10 mouse cellular contexts compared by ENCODE assay signal in the genomic region with DNA sequence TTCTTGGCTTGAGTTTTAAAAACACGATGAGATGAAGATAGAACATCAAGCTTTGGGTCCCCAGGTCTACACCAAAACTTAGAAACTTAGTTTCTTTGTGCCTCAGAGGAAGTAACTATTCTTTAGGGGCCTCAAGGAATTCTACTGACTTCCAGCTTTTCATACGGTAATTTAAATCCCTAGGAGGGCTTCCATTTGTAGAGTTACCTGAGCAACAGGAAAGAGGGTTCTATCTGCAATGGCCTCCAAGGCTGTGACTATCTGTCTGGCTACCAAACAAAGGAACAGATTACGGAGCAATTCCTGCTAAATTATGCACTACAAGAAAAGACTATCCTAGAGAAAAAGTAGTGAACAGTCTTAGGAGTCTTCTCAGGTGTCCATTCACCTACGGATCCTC.
"Had no signal": no experiment of that assay in that cellular context is flagged by ENCODE, and none has a peak within 500 bp of the region (broad histone marks: within the 10 kb centered on the region; RNA-seq: fewer than 3 reads in every experiment).

No protein-coding gene starts in this region.

- DNase-seq: gastrocnemius, postnatal 10 days; gastrocnemius, postnatal 25 days; heart, adult 2 months; heart, postnatal 4 days; kidney, adult 18-20 months; kidney, adult 8-10 months; kidney, postnatal 10 days; kidney, postnatal 25 days; kidney, postnatal 4 days; left cerebral cortex, postnatal 4 days had no signal
